Mouse (Mus musculus) large intestine, adult 2 months (tissue): ENCODE results near the gene Gm11037. TPM values are rescaled to one million over a fixed set of nuclear protein-coding genes. Genes with fewer than 3 reads are reported as not detected.

Source experiments
- DNase-seq: peaks from one replicate; pipeline ENCODE4 v3.0.0-alpha.2; 2012; ENCODE audit warnings: low read depth, low spot score
- WGBS: fragments of 180-500 bp; shearing (Covaris S2); methylation state at CpG from one replicate; pipeline ENCODE4 v1.1.7; 2018; 5-methylcytosine and 5-hydroxymethylcytosine counted together
- polyA plus RNA-seq: library from polyadenylated mRNA; depleted of rRNA; stranded (reverse); fragments of >200 nt; gene quantifications from 2 replicates; pipeline ENCODE4 v1.2.3, GENCODE M21; 2012

The Gm11037 gene
- polyA plus RNA-seq, 1 experiment, result not detected

- 11% methylated on average over 28 of the region's 28 CpGs for WGBS
- no peak for DNase-seq
These were observed 6.1 kb upstream of the Gm11037 start, which contains the start of gene Hspa12b for GRCm38 (mm10) chr2:131127161-131127730. Hspa12b (plus strand) TSS chr2:131127280.

GRCm38 (mm10) chr2:131128211-131128610, 5.1 kb upstream of the Gm11037 start:
- DNase-seq, result no peak
- WGBS, result 75% methylated on average over 5 of the region's 5 CpGs

- 74% methylated on average over 3 of the region's 3 CpGs for WGBS
- no peak for DNase-seq
These were observed 4.6 kb upstream of the Gm11037 start for GRCm38 (mm10) chr2:131128636-131129157.

GRCm38 (mm10) chr2:131129836-131130235, 3.5 kb upstream of the Gm11037 start:
- 29% methylated on average over 5 of the region's 5 CpGs for WGBS
- DNase-seq, result peak; percentile 58

GRCm38 (mm10) chr2:131130849-131131248, 2.4 kb upstream of the Gm11037 start:
- no peak for DNase-seq
- 91% methylated on average over 2 of the region's 2 CpGs for WGBS

- WGBS, result 79% methylated on average over 10 of the region's 10 CpGs
- no peak for DNase-seq
These were observed 997 bp upstream of the Gm11037 start for GRCm38 (mm10) chr2:131132111-131132888.

- 65% methylated on average over 1 of the region's 1 CpGs for WGBS
- no peak for DNase-seq
These were observed 1.1 kb downstream of the Gm11037 start for GRCm38 (mm10) chr2:131134381-131134780.

- DNase-seq, result no peak
- WGBS, result 85% methylated on average over 8 of the region's 8 CpGs
These were observed 1.6 kb downstream of the Gm11037 start for GRCm38 (mm10) chr2:131134826-131135400.

- WGBS, result 83% methylated on average over 11 of the region's 11 CpGs
- no peak for DNase-seq
These were observed 2.3 kb downstream of the Gm11037 start for GRCm38 (mm10) chr2:131135521-131136139.

GRCm38 (mm10) chr2:131138296-131138695, 5.0 kb downstream of the Gm11037 start:
- DNase-seq, result no peak
- WGBS, result 92% methylated on average over 4 of the region's 4 CpGs

GRCm38 (mm10) chr2:131138760-131139159, 5.5 kb downstream of the Gm11037 start:
- DNase-seq, result no peak
- WGBS, result 84% methylated on average over 7 of the region's 7 CpGs

GRCm38 (mm10) chr2:131139287-131139686, 6.0 kb downstream of the Gm11037 start:
- no peak for DNase-seq
- 90% methylated on average over 5 of the region's 5 CpGs for WGBS

GRCm38 (mm10) chr2:131139886-131140532, 6.7 kb downstream of the Gm11037 start:
- DNase-seq, result no peak
- 21% methylated on average over 5 of the region's 5 CpGs for WGBS

GRCm38 (mm10) chr2:131140533-131140905, 7.2 kb downstream of the Gm11037 start:
- no peak for DNase-seq
- 68% methylated on average over 5 of the region's 5 CpGs for WGBS

GRCm38 (mm10) chr2:131141336-131141986, 8.2 kb downstream of the Gm11037 start:
- DNase-seq, result no peak
- 84% methylated on average over 8 of the region's 8 CpGs for WGBS

- WGBS, result 33% methylated on average over 18 of the region's 18 CpGs
- DNase-seq, result no peak
These were observed 9.3 kb downstream of the Gm11037 start for GRCm38 (mm10) chr2:131142592-131142991.

- no peak for DNase-seq
- 70% methylated on average over 22 of the region's 22 CpGs for WGBS
These were observed 9.9 kb downstream of the Gm11037 start for GRCm38 (mm10) chr2:131143007-131143780.

- WGBS, result 79% methylated on average over 13 of the region's 13 CpGs
- no peak for DNase-seq
These were observed 11.8 kb downstream of the Gm11037 start for GRCm38 (mm10) chr2:131145121-131145520.

GRCm38 (mm10) chr2:131145536-131145935, 12.2 kb downstream of the Gm11037 start:
- 90% methylated on average over 2 of the region's 2 CpGs for WGBS
- no peak for DNase-seq
